Mouse (Mus musculus) embryonic fibroblast, embryonic 13.5 days (primary cell): ENCODE data around the gene Prcp.

Experiments used
- CTCF ChIP-seq: IDR thresholded peaks from 2 replicates; pipeline ENCODE4 v1.5.1; 2011; ENCODE audit warnings: mild to moderate bottlenecking, control low read depth, low read length, moderate library complexity, borderline replicate concordance; ENCODE audit not compliant: insufficient read depth
- POLR2A ChIP-seq: IDR thresholded peaks from 2 replicates; pipeline ENCODE4 v1.6.1; 2011; ENCODE audit warnings: low read depth, mild to moderate bottlenecking, control low read depth, low read length, moderate library complexity

DNA sequence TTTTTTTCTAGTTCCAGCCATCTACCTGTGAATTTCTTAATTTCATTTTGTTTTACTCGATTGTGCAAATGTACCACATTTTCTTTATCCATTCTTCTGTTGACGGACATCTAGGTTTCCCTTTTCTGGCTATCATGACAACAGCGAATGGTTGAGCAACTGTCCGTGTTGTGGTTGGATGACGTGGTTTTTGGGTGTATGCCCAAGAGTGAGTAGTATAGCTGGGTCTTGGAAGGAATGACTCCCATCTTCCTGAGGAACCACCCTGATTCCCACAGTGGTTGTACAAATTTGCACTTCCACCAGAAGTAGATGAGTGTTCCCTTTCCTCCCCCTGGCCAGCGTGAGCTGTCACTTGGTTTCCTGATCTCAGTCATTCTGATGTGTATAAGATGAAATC lies 41.9 kb upstream of the Prcp start:
- TF ChIP-seq POLR2A (no peak), CTCF (no peak)
